Mouse (Mus musculus): ENCODE data around the gene Cldn4.

DNA sequence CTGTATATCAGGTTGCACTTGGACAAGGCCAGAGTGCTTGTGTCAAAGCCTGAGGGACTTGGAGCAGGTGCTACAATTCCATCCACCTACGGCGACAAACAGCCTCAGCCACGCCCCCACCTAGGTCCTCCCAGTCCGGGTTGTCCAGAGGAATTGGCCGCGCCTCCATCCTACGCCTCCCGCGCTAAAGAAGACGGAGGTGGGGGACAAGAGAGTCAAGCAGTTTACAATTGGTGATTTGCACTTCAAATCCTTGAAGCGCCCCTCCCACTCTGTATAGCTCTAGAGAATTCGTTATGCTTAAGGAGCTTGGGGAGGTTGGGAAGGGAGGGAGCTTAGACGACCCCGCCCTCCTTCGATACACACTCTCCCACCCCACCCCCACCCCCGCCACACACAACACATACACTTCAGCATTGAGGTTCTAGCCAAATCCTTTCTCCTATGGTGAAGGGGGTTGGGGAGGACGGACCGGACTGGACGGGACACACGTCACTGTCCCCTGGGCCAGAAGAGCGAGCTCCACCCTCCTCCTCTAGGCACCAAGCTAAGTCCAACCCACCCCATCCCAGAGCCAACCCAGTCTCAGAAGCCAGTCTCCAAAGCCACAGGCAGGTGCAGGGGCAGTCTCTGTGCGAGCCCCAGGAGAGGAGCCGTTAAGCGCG is 39.0 kb upstream of the Cldn4 start, which contains the start of gene Cldn3:
- TF ChIP-seq EP300 (IDR thresholded peaks at IDR 0.05) (peak; percentile 72), CTCF (IDR thresholded peaks at IDR 0.05) (no peak)

Data from lung, postnatal 0 days (tissue).